Mouse (Mus musculus) liver, postnatal 0 days (tissue): ENCODE measurements around the gene Acad12. TPM values are rescaled to one million over a fixed set of nuclear protein-coding genes. Genes with fewer than 3 reads are reported as not detected.
"Not testable (repeated sequence)": the region's sequence is repeated elsewhere in the genome, so short reads cannot be mapped to it uniquely, and the experiment has no call there.

ENCODE experiments used
- ATAC-seq: fragments of 200-750 bp; cut with Nextera tagmentation; 2 replicates; pipeline ENCODE4 v1.8.0; 2017; ENCODE audit warnings: mild to moderate bottlenecking, moderate library complexity
- DNase-seq: peaks from one replicate; pipeline ENCODE4 v3.0.0-alpha.2; 2016
- H3K27ac ChIP-seq: fragments of 300-500 bp; sonication (generic); 2 replicates; pipeline ENCODE4 v1.5.1; 2014; ENCODE audit warnings: antibody characterized with exemption, moderate library complexity, mild to moderate bottlenecking, low read depth
- H3K27me3 ChIP-seq: fragments of 300-500 bp; sonication (generic); 2 replicates; pipeline ENCODE4 v1.6.1; 2014; ENCODE audit warnings: low read length, control low read depth, mixed read lengths; ENCODE audit not compliant: insufficient read depth
- H3K36me3 ChIP-seq: fragments of 300-500 bp; sonication (generic); replicated peaks from 2 replicates; pipeline ENCODE4 v1.6.1; 2014; ENCODE audit warnings: mild to moderate bottlenecking, control low read depth, low read length, moderate library complexity, mixed read lengths; ENCODE audit not compliant: insufficient read depth
- H3K4me1 ChIP-seq: fragments of 300-500 bp; sonication (generic); 2 replicates; pipeline ENCODE4 v1.6.1; 2014; ENCODE audit warnings: antibody characterized with exemption, mild to moderate bottlenecking, control low read depth; ENCODE audit not compliant: insufficient read depth
- H3K4me2 ChIP-seq: fragments of 300-500 bp; sonication (generic); 2 replicates; pipeline ENCODE4 v1.6.1; 2014; ENCODE audit warnings: low read depth, mild to moderate bottlenecking, low read length, moderate library complexity, mixed read lengths
- H3K4me3 ChIP-seq: fragments of 300-500 bp; sonication (generic); 2 replicates; pipeline ENCODE4 v1.5.1; 2014; ENCODE audit warnings: low read depth, low read length
- H3K9ac ChIP-seq: fragments of 300-500 bp; sonication (generic); replicated peaks from 2 replicates; pipeline ENCODE4 v1.6.1; 2014; ENCODE audit warnings: mild to moderate bottlenecking, moderate library complexity
- H3K9me3 ChIP-seq: fragments of 300-500 bp; sonication (generic); 2 replicates; pipeline ENCODE4 v1.6.1; 2016; ENCODE audit warnings: mild to moderate bottlenecking, control low read depth, low read length, mixed read lengths
- CTCF ChIP-seq: sonication (generic); IDR thresholded peaks from 2 replicates; pipeline ENCODE4 v1.5.1; 2016; ENCODE audit warnings: antibody characterized with exemption, low read depth
- EP300 ChIP-seq: IDR thresholded peaks from 2 replicates; pipeline ENCODE4 v1.6.1; 2016; ENCODE audit warnings: antibody characterized with exemption, low read depth, mild to moderate bottlenecking
- WGBS: fragments of 180-500 bp; shearing (Covaris S2); extraction: QIAGEN DNeasy Blood & Tissue Kit; methylation state at CpG from one replicate; pipeline ENCODE4 v1.1.7; 2014; ENCODE audit not compliant: insufficient replicate concordance; 5-methylcytosine and 5-hydroxymethylcytosine counted together
- polyA plus RNA-seq: library from polyadenylated mRNA; unstranded; fragments of >200 nt; fragmentation: Nextera tagmentation; extraction: Ambion mirVana; gene quantifications from 2 replicates; pipeline ENCODE4 v1.2.1, GENCODE M21; 2015

The Acad12 gene
- polyA plus RNA-seq, 1 experiment from 2014 or later = 1.6 TPM

DNA sequence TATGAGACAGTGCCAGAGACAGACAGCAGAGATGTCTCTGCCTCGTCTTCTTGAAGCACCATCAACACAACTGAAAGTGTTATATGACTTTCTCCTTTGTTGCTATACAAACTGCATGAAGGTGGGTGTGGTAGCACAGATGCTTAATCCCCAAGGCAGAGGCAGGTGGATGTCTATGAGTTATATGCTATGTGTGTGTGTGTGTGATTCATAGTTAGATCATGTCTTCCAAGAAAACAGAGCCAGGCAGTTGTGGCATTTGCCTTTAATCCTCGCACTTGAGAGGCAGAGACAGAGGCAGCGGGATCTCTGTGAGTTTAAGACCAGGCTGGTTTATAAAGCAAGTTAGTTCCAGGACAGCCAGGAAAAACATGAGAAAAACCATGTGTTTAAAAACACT, 4.5 kb upstream of the Acad12 start:
- Histone ChIP-seq H3K27ac (no peak overlapping the region), H3K36me3 (no peaks in the 10 kb centered on the region; the same call in 1 of the 2 replicates), H3K4me2 (no peak overlapping the region), H3K27me3 (no peaks in the 10 kb centered on the region), H3K9me3 (no peaks in the 10 kb centered on the region), H3K4me1 (peaks cover 8% of the 10 kb centered on the region; the same call in 1 of the 2 replicates), H3K9ac (no peak overlapping the region), H3K4me3 (no peak overlapping the region)
- DNase-seq (no peak), ATAC-seq (no peak)
- TF ChIP-seq EP300 (no peak), CTCF (no peak)
- WGBS = 83% methylated on average over 3 of the region's 3 CpGs

DNA sequence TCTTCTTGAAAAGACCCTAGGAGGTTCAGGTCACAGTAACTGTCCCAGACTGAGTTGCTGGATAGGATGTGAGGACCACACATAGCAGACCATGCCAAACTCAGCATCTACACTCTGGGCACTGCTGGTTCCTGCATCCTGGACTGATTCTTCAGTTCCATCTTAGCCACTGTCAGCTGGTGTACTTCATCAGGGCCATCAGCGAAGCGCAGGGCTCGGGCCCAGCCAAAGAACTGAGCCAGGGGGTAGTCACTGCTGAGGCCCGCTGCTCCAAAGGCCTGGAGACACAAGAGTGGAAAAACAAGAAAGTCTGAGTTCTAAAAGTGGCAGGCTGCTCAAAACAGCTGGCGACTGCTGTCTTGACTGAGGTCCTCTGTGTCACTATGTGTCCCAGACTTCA, 2.4 kb upstream of the Acad12 start:
- peaks cover 11% of the 10 kb centered on the region; the same call in 1 of the 2 replicates for H3K4me1 ChIP-seq
- H3K27me3 ChIP-seq = no peaks in the 10 kb centered on the region
- ATAC-seq = no peak
- H3K27ac ChIP-seq = no peak overlapping the region
- no peak overlapping the region for H3K4me2 ChIP-seq
- no peak for DNase-seq
- no peak for TF ChIP-seq EP300
- no peak for TF ChIP-seq CTCF
- no peak overlapping the region for H3K9ac ChIP-seq
- no peak overlapping the region for H3K4me3 ChIP-seq
- no peaks in the 10 kb centered on the region for H3K9me3 ChIP-seq
- WGBS = 93% methylated on average over 5 of the region's 5 CpGs
- H3K36me3 ChIP-seq = no peaks in the 10 kb centered on the region; the same call in 1 of the 2 replicates

DNA sequence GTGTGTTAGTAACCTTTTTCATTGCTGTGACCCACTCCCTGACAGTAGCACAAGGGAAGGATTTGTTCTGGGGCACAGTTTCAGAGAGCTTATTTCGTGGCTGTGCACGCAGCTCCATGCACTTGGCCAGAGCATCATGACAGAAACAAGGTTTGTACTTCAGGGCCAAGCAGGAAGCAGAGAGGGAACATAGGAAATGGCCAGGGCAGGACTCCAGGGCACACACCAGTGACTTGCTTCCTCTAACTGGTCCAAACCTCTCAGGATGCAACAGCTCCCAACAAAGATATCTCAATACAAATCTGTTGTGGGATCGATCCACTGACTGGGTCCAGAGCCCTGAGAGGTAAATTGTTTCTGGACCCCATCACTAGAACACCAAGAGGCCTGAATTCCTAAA, 3.8 kb downstream of the Acad12 start:
- not testable (repeated sequence) for H3K9me3 ChIP-seq, H3K27me3 ChIP-seq, H3K4me1 ChIP-seq, H3K4me3 ChIP-seq, H3K27ac ChIP-seq, H3K4me2 ChIP-seq, H3K36me3 ChIP-seq, DNase-seq, H3K9ac ChIP-seq, ATAC-seq
- WGBS = 68% methylated on average over 3 of the region's 3 CpGs

DNA sequence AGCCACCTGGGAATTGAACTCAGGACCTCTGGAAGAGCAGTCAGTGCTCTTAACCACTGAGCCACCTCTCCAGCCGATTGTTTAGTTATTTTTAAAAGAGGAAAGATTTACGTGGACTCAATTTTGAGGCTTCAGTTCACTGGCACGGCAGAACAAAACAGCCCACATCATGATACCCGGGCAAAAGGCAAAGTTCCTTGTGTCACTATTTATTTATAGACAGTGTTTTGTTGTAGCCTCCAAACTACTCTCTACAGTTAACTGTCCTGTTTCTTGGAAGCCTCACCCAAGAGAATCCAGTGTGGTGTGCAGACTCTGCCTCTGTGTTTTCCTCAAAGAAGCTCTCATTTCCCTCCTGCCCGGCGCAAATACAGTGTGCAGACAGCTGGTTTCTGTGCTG, 6.7 kb downstream of the Acad12 start:
- H3K36me3 ChIP-seq = no peaks in the 10 kb centered on the region
- DNase-seq = no peak
- no peak overlapping the region for H3K4me3 ChIP-seq
- H3K4me2 ChIP-seq = no peak overlapping the region
- H3K27me3 ChIP-seq = no peaks in the 10 kb centered on the region
- H3K9ac ChIP-seq = no peak overlapping the region
- no peaks in the 10 kb centered on the region for H3K9me3 ChIP-seq
- H3K4me1 ChIP-seq = no peaks in the 10 kb centered on the region
- WGBS = 72% methylated on average over 6 of the region's 6 CpGs
- ATAC-seq = no peak
- H3K27ac ChIP-seq = no peak overlapping the region
- no peak for TF ChIP-seq CTCF
- no peak for TF ChIP-seq EP300

DNA sequence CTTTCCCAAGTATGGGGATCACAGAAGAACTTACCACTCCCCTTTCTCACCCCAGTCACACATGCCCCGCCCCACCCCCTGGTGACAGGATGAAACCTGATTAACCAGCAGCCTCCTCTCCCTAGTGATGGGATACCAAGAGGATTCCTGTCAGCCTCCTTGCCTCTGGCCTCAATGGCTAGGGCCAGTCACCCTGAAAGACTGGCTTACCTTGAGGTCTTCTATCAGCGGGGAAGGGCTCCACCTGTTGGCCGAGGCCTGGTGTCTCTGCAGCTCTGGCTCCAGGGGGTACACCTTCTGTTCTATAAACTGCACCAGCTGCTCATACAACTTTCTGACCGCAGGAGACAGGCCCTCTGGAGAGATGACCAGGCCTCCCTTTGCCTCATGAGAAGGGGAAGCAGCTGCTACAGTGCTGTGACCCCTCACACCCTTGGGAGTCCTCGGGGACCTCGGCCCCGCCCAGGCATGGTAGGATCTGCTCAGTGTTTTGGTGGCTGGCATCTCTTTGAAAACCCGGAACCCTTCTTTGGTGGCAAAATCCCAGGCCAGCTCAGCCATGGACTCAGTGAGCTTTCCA, 9.1 kb downstream of the Acad12 start:
- H3K27me3 ChIP-seq, H3K36me3 ChIP-seq, H3K27ac ChIP-seq, H3K4me1 ChIP-seq, H3K4me3 ChIP-seq, H3K9ac ChIP-seq, H3K9me3 ChIP-seq, DNase-seq, H3K4me2 ChIP-seq: not testable (repeated sequence)
- ATAC-seq = peak; percentile 39; the same call in 1 of the 2 replicates
- 54% methylated on average over 8 of the region's 8 CpGs for WGBS
- peak; percentile 51 for TF ChIP-seq CTCF

DNA sequence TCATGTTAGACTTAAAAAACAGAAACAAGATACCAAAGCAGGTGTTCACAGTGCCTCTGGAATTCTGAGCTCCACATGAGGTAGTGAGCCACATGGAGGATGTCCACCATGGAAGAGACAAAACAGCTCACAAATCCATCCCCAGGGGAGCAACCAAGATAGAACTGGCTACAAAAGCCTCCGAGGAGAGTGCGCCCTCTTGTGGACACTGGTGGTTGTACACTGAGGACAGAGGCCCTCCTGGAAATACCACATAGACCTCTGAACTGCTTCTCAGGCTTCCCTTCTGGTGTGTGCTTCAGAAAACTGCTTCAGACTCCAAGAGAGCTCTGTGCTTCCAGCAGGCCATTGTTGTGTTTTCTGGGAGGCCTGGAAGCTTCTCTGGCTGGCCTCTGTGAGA, 12.6 kb downstream of the Acad12 start:
- H3K9me3 ChIP-seq = no peaks in the 10 kb centered on the region
- no peak overlapping the region for H3K4me3 ChIP-seq
- H3K4me1 ChIP-seq = no peaks in the 10 kb centered on the region
- H3K27ac ChIP-seq = no peak overlapping the region
- no peak overlapping the region for H3K4me2 ChIP-seq
- H3K9ac ChIP-seq = no peak overlapping the region
- ATAC-seq (peak; percentile 47; the same call in 1 of the 2 replicates), DNase-seq (peak; percentile 88)
- TF ChIP-seq CTCF (peak; percentile 97), EP300 (no peak)
- 0% methylated on average over 2 of the region's 2 CpGs for WGBS
- H3K27me3 ChIP-seq = no peaks in the 10 kb centered on the region
- H3K36me3 ChIP-seq = no peaks in the 10 kb centered on the region

DNA sequence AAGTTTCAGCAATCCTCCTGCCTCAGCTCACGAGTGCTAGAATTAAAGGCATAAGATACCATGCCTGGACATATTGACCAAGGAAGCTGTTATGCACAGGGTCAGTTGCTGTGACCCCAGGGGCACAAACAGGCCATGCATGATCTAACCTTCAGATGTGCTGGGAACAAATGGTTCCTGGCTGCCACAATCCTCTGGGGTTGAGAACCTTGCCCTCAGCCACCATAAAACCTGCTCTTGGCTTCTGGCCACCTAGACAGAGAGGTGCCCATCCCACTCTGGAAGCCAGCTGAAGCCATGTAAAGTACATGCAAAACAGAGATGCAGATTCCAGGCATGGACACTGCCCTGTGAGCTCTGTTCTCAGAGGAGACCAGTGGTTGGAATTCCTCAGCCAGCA, 14.9 kb downstream of the Acad12 start:
- peak; percentile 69 for ATAC-seq
- H3K27me3 ChIP-seq, H3K9me3 ChIP-seq, H3K4me3 ChIP-seq, H3K36me3 ChIP-seq, H3K4me2 ChIP-seq, H3K9ac ChIP-seq, DNase-seq, H3K4me1 ChIP-seq, H3K27ac ChIP-seq: not testable (repeated sequence)
- 60% methylated on average over 1 of the region's 1 CpGs for WGBS
